ENCODE assay signal across 1 mouse cellular context in the genomic region with DNA sequence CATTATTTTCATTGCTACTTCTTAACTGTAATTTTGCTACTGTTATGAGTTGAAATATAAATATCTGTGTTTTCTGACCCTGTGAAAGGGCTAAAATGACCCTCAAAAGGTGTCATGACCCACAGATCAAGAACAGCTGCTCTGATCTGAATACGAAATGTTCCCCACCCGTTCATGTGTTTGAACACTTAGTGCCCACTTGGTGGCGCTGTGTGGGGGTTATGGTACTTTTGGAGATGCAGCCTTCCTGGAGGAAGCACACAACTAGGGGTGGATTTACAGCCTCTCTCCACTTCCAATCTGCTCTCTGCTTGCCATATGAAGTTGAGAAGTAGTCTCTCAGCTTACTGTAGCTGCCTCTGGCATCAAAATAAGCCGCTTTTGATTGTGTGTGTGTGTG.
TF ChIP-seq lines count a peak whose summit lies in the region.

No protein-coding gene starts in this region.

TF ChIP-seq in MEL, 35 proteins besides CTCF, POLR2A, EP300 and RAD21:
- no peak for TF ChIP-seq GATA1 (IDR thresholded peaks at IDR 0.05; ENCODE audit: low read depth, low read length)
- TF ChIP-seq HCFC1 (IDR thresholded peaks at IDR 0.05; ENCODE audit: low read depth, low read length): no peak
- no peak for TF ChIP-seq ZC3H11A (IDR thresholded peaks at IDR 0.05; ENCODE audit: low read depth, low read length)
- TF ChIP-seq NRF1 (IDR thresholded peaks at IDR 0.05; ENCODE audit: insufficient read depth, low read depth, low read length, poor library complexity, severe bottlenecking): no peak
- TF ChIP-seq SMC3 (IDR thresholded peaks at IDR 0.05; ENCODE audit: low read depth, low read length): peak; percentile 41
